Mouse (Mus musculus): ENCODE results near the gene Klhl2. TPM values are rescaled to one million over a fixed set of nuclear protein-coding genes. Genes with fewer than 3 reads are reported as not detected.

Gene Klhl2
- 9.7 and 10.1 TPM in 2 replicates for polyA plus RNA-seq (2014; fragmentation: Nextera tagmentation; extraction: Ambion mirVana)

- peaks cover 3% of the 10 kb centered on the region; the same call in 1 of the 2 replicates for H3K4me1 ChIP-seq (replicated peaks; ENCODE audit: control insufficient read depth, insufficient read depth, low read length)
- peak within 1 kb of the TSS; percentile 91 for H3K4me3 ChIP-seq (ENCODE audit: low read depth, low read length)
- no peaks in the 10 kb centered on the region for H3K36me3 ChIP-seq (ENCODE audit: control insufficient read depth, insufficient read depth, low read length)
- no peaks in the 10 kb centered on the region for H3K27me3 ChIP-seq (replicated peaks; ENCODE audit: control insufficient read depth, insufficient read depth, low read length)
- peak; percentile 86 for ATAC-seq (replicated peaks; ENCODE audit: low FRiP score)
- no peak within 1 kb of the TSS for H3K27ac ChIP-seq (ENCODE audit: low read depth, low read length)
- peak within 1 kb of the TSS; percentile 84 for H3K4me2 ChIP-seq
- WGBS = under 1% methylated on average over 48 of the region's 68 CpGs
- H3K9ac ChIP-seq (ENCODE audit: low read depth, low read length) = peak within 1 kb of the TSS; percentile 78
- H3K9me3 ChIP-seq (ENCODE audit: control insufficient read depth, low read length) = no peaks in the 10 kb centered on the region
- peak; percentile 71 for DNase-seq (ENCODE audit: low spot score)
These were observed at the start of gene Klhl2 for GRCm38 (mm10) chr8:64849897-64850541. TSS of gene Klhl2 (minus strand) at chr8:64850017.

GRCm38 (mm10) chr8:64898710-64899109 lies 48.9 kb upstream of the Klhl2 start:
- 43% methylated on average over 4 of the region's 4 CpGs for WGBS
- H3K9ac ChIP-seq (ENCODE audit: low read depth, low read length) = no peak overlapping the region
- ATAC-seq (replicated peaks; ENCODE audit: low FRiP score) (no peak), DNase-seq (ENCODE audit: low spot score) (no peak)
- H3K27me3 ChIP-seq (replicated peaks; ENCODE audit: control insufficient read depth, insufficient read depth, low read length) = no peaks in the 10 kb centered on the region
- no peaks in the 10 kb centered on the region for H3K9me3 ChIP-seq (ENCODE audit: control insufficient read depth, low read length)
- no peak overlapping the region for H3K27ac ChIP-seq (ENCODE audit: low read depth, low read length)
- H3K4me1 ChIP-seq (replicated peaks; ENCODE audit: control insufficient read depth, insufficient read depth, low read length) = no peaks in the 10 kb centered on the region
- H3K4me3 ChIP-seq (ENCODE audit: low read depth, low read length) = no peak overlapping the region
- H3K4me2 ChIP-seq = no peak overlapping the region
- no peaks in the 10 kb centered on the region for H3K36me3 ChIP-seq (ENCODE audit: control insufficient read depth, insufficient read depth, low read length)

GRCm38 (mm10) chr8:64896731-64897130 lies 46.9 kb upstream of the Klhl2 start:
- 67% methylated on average over 5 of the region's 5 CpGs for WGBS
- Histone ChIP-seq H3K4me3 (ENCODE audit: low read depth, low read length) (no peak overlapping the region), H3K27ac (ENCODE audit: low read depth, low read length) (no peak overlapping the region), H3K9me3 (ENCODE audit: control insufficient read depth, low read length) (no peaks in the 10 kb centered on the region), H3K36me3 (ENCODE audit: control insufficient read depth, insufficient read depth, low read length) (no peaks in the 10 kb centered on the region), H3K4me2 (no peak overlapping the region), H3K27me3 (replicated peaks; ENCODE audit: control insufficient read depth, insufficient read depth, low read length) (no peaks in the 10 kb centered on the region), H3K4me1 (replicated peaks; ENCODE audit: control insufficient read depth, insufficient read depth, low read length) (no peaks in the 10 kb centered on the region), H3K9ac (ENCODE audit: low read depth, low read length) (no peak overlapping the region)
- ATAC-seq (replicated peaks; ENCODE audit: low FRiP score) (no peak), DNase-seq (ENCODE audit: low spot score) (no peak)

- no peaks in the 10 kb centered on the region for H3K4me1 ChIP-seq (replicated peaks; ENCODE audit: control insufficient read depth, insufficient read depth, low read length)
- H3K27ac ChIP-seq (ENCODE audit: low read depth, low read length) = no peak overlapping the region
- H3K4me3 ChIP-seq (ENCODE audit: low read depth, low read length) = no peak overlapping the region
- H3K36me3 ChIP-seq (ENCODE audit: control insufficient read depth, insufficient read depth, low read length) = no peaks in the 10 kb centered on the region
- no peak for DNase-seq (ENCODE audit: low spot score)
- H3K4me2 ChIP-seq = no peak overlapping the region
- no peaks in the 10 kb centered on the region for H3K27me3 ChIP-seq (replicated peaks; ENCODE audit: control insufficient read depth, insufficient read depth, low read length)
- no peaks in the 10 kb centered on the region for H3K9me3 ChIP-seq (ENCODE audit: control insufficient read depth, low read length)
- no peak overlapping the region for H3K9ac ChIP-seq (ENCODE audit: low read depth, low read length)
- 31% methylated on average over 13 of the region's 13 CpGs for WGBS
- no peak for ATAC-seq (replicated peaks; ENCODE audit: low FRiP score)
These were observed 30.9 kb upstream of the Klhl2 start for GRCm38 (mm10) chr8:64880619-64881200.

GRCm38 (mm10) chr8:64877630-64878312 lies 28.0 kb upstream of the Klhl2 start:
- H3K9ac ChIP-seq (ENCODE audit: low read depth, low read length) = no peak overlapping the region
- no peak overlapping the region for H3K4me3 ChIP-seq (ENCODE audit: low read depth, low read length)
- no peaks in the 10 kb centered on the region for H3K9me3 ChIP-seq (ENCODE audit: control insufficient read depth, low read length)
- DNase-seq (ENCODE audit: low spot score) (no peak), ATAC-seq (replicated peaks; ENCODE audit: low FRiP score) (no peak)
- H3K36me3 ChIP-seq (ENCODE audit: control insufficient read depth, insufficient read depth, low read length) = no peaks in the 10 kb centered on the region
- no peaks in the 10 kb centered on the region for H3K27me3 ChIP-seq (replicated peaks; ENCODE audit: control insufficient read depth, insufficient read depth, low read length)
- 82% methylated on average over 22 of the region's 22 CpGs for WGBS
- H3K4me2 ChIP-seq = no peak overlapping the region
- no peak overlapping the region for H3K27ac ChIP-seq (ENCODE audit: low read depth, low read length)
- H3K4me1 ChIP-seq (replicated peaks; ENCODE audit: control insufficient read depth, insufficient read depth, low read length) = no peaks in the 10 kb centered on the region

- H3K9ac ChIP-seq (ENCODE audit: low read depth, low read length) = no peak overlapping the region
- DNase-seq (ENCODE audit: low spot score) = no peak
- no peaks in the 10 kb centered on the region for H3K36me3 ChIP-seq (ENCODE audit: control insufficient read depth, insufficient read depth, low read length)
- H3K27me3 ChIP-seq (replicated peaks; ENCODE audit: control insufficient read depth, insufficient read depth, low read length) = no peaks in the 10 kb centered on the region
- no peak overlapping the region for H3K27ac ChIP-seq (ENCODE audit: low read depth, low read length)
- H3K9me3 ChIP-seq (ENCODE audit: control insufficient read depth, low read length) = no peaks in the 10 kb centered on the region
- 67% methylated on average over 12 of the region's 12 CpGs for WGBS
- no peak overlapping the region for H3K4me3 ChIP-seq (ENCODE audit: low read depth, low read length)
- no peak overlapping the region for H3K4me2 ChIP-seq
- ATAC-seq (replicated peaks; ENCODE audit: low FRiP score) = no peak
- no peaks in the 10 kb centered on the region for H3K4me1 ChIP-seq (replicated peaks; ENCODE audit: control insufficient read depth, insufficient read depth, low read length)
These were observed 21.8 kb upstream of the Klhl2 start for GRCm38 (mm10) chr8:64871469-64872165.

GRCm38 (mm10) chr8:64870218-64870617 lies 20.4 kb upstream of the Klhl2 start:
- Histone ChIP-seq H3K4me1 (replicated peaks; ENCODE audit: control insufficient read depth, insufficient read depth, low read length) (no peaks in the 10 kb centered on the region), H3K27me3 (replicated peaks; ENCODE audit: control insufficient read depth, insufficient read depth, low read length) (no peaks in the 10 kb centered on the region), H3K9ac (ENCODE audit: low read depth, low read length) (no peak overlapping the region), H3K36me3 (ENCODE audit: control insufficient read depth, insufficient read depth, low read length) (no peaks in the 10 kb centered on the region), H3K9me3 (ENCODE audit: control insufficient read depth, low read length) (no peaks in the 10 kb centered on the region), H3K27ac (ENCODE audit: low read depth, low read length) (no peak overlapping the region), H3K4me3 (ENCODE audit: low read depth, low read length) (no peak overlapping the region), H3K4me2 (no peak overlapping the region)
- no peak for ATAC-seq (replicated peaks; ENCODE audit: low FRiP score)
- no peak for DNase-seq (ENCODE audit: low spot score)
- WGBS = 34% methylated on average over 2 of the region's 2 CpGs

GRCm38 (mm10) chr8:64849091-64849896 lies 523 bp downstream of the Klhl2 start:
- DNase-seq (ENCODE audit: low spot score) (peak; percentile 44), ATAC-seq (replicated peaks; ENCODE audit: low FRiP score) (peak; percentile 76)
- WGBS = 2% methylated on average over 75 of the region's 100 CpGs
- Histone ChIP-seq H3K27me3 (replicated peaks; ENCODE audit: control insufficient read depth, insufficient read depth, low read length) (no peaks in the 10 kb centered on the region), H3K4me2 (peak overlapping the region; percentile 84), H3K9me3 (ENCODE audit: control insufficient read depth, low read length) (no peaks in the 10 kb centered on the region), H3K9ac (ENCODE audit: low read depth, low read length) (peak overlapping the region; percentile 78), H3K4me3 (ENCODE audit: low read depth, low read length) (peak overlapping the region; percentile 91), H3K27ac (ENCODE audit: low read depth, low read length) (no peak overlapping the region), H3K36me3 (ENCODE audit: control insufficient read depth, insufficient read depth, low read length) (no peaks in the 10 kb centered on the region), H3K4me1 (replicated peaks; ENCODE audit: control insufficient read depth, insufficient read depth, low read length) (peaks cover 3% of the 10 kb centered on the region; the same call in 1 of the 2 replicates)
